Mouse (Mus musculus) stomach, postnatal 0 days (tissue): ENCODE results near the gene Slc22a17. TPM values are rescaled to one million over a fixed set of nuclear protein-coding genes. Genes with fewer than 3 reads are reported as not detected.

ENCODE experiments used
- ATAC-seq: fragments of 200-750 bp; cut with Nextera tagmentation; 2 replicates; pipeline ENCODE4 v1.8.0; 2017; ENCODE audit not compliant: low FRiP score, low TSS enrichment
- DNase-seq: peaks from one replicate; pipeline ENCODE4 v3.0.0-alpha.2; 2016; ENCODE audit warnings: low spot score
- H3K27ac ChIP-seq: fragments of 300-500 bp; sonication (generic); replicated peaks from 2 replicates; pipeline ENCODE4 v1.5.1; 2014; ENCODE audit warnings: mild to moderate bottlenecking, control low read depth
- H3K27me3 ChIP-seq: fragments of 300-500 bp; sonication (generic); 2 replicates; pipeline ENCODE4 v1.6.1; 2014; ENCODE audit warnings: low read length; ENCODE audit not compliant: control insufficient read depth, insufficient read depth
- H3K36me3 ChIP-seq: fragments of 300-500 bp; sonication (generic); 2 replicates; pipeline ENCODE4 v1.6.1; 2014; ENCODE audit warnings: low read length, mixed read lengths; ENCODE audit not compliant: control insufficient read depth, insufficient read depth
- H3K4me1 ChIP-seq: fragments of 300-500 bp; sonication (generic); replicated peaks from 2 replicates; pipeline ENCODE4 v1.6.1; 2014; ENCODE audit warnings: antibody characterized with exemption; ENCODE audit not compliant: control insufficient read depth, insufficient read depth
- H3K4me2 ChIP-seq: fragments of 300-500 bp; sonication (generic); replicated peaks from 2 replicates; pipeline ENCODE4 v1.6.1; 2014; ENCODE audit warnings: low read depth, mild to moderate bottlenecking, control low read depth, moderate library complexity
- H3K4me3 ChIP-seq: fragments of 300-500 bp; sonication (generic); 2 replicates; pipeline ENCODE4 v1.5.1; 2014; ENCODE audit warnings: low read depth, low read length, control low read depth
- H3K9ac ChIP-seq: fragments of 300-500 bp; sonication (generic); 2 replicates; pipeline ENCODE4 v1.6.1; 2014; ENCODE audit warnings: mild to moderate bottlenecking, low read length, control low read depth, mixed read lengths
- H3K9me3 ChIP-seq: fragments of 300-500 bp; sonication (generic); 2 replicates; pipeline ENCODE4 v1.6.1; 2016; ENCODE audit warnings: low read length; ENCODE audit not compliant: control insufficient read depth
- CTCF ChIP-seq: IDR thresholded peaks from 2 replicates; pipeline ENCODE4 v1.5.1; 2016; ENCODE audit warnings: antibody characterized with exemption, low read depth, mild to moderate bottlenecking, moderate library complexity
- EP300 ChIP-seq: optimal IDR thresholded peaks from 2 replicates; pipeline ENCODE3; 2016; ENCODE audit warnings: antibody characterized with exemption
- whole genome bisulfite sequencing: fragments of 180-500 bp; shearing (Covaris S2); extraction: QIAGEN DNeasy Blood & Tissue Kit; methylation state at CpG from one replicate; pipeline ENCODE4 v1.1.7; 2014; 5-methylcytosine and 5-hydroxymethylcytosine counted together
- polyA plus RNA-seq: library from polyadenylated mRNA; unstranded; fragments of >200 nt; fragmentation: Nextera tagmentation; extraction: Ambion mirVana; gene quantifications from 2 replicates; pipeline ENCODE4 v1.2.1, GENCODE M21; 2015

Slc22a17 gene
- polyA plus RNA-seq, 1 experiment from 2014 or later = 15.4 TPM

GRCm38 (mm10) chr14:54958503-54958902 lies 45.6 kb upstream of the Slc22a17 start:
- no peak overlapping the region for H3K4me3 ChIP-seq
- no peaks in the 10 kb centered on the region for H3K4me1 ChIP-seq
- no peaks in the 10 kb centered on the region for H3K9me3 ChIP-seq
- ATAC-seq = no peak
- H3K4me2 ChIP-seq = no peak overlapping the region
- no peak overlapping the region for H3K9ac ChIP-seq
- WGBS = 79% methylated on average over 4 of the region's 4 CpGs
- H3K36me3 ChIP-seq = no peaks in the 10 kb centered on the region
- no peaks in the 10 kb centered on the region for H3K27me3 ChIP-seq
- no peak overlapping the region for H3K27ac ChIP-seq
- no peak for TF ChIP-seq CTCF
- TF ChIP-seq EP300 = no peak
- no peak for DNase-seq

GRCm38 (mm10) chr14:54956533-54956932 lies 43.6 kb upstream of the Slc22a17 start:
- H3K27ac ChIP-seq = no peak overlapping the region
- no peaks in the 10 kb centered on the region for H3K36me3 ChIP-seq
- H3K4me2 ChIP-seq = no peak overlapping the region
- H3K27me3 ChIP-seq = no peaks in the 10 kb centered on the region
- no peak for ATAC-seq
- DNase-seq = no peak
- H3K4me1 ChIP-seq = no peaks in the 10 kb centered on the region
- H3K9me3 ChIP-seq = no peaks in the 10 kb centered on the region
- WGBS = 73% methylated on average over 9 of the region's 9 CpGs
- H3K4me3 ChIP-seq = no peak overlapping the region
- no peak for TF ChIP-seq CTCF
- no peak for TF ChIP-seq EP300
- H3K9ac ChIP-seq = no peak overlapping the region

GRCm38 (mm10) chr14:54955481-54955880 lies 42.5 kb upstream of the Slc22a17 start:
- H3K27ac ChIP-seq = no peak overlapping the region
- TF ChIP-seq EP300 = no peak
- no peak for TF ChIP-seq CTCF
- H3K4me2 ChIP-seq = no peak overlapping the region
- ATAC-seq (no peak), DNase-seq (no peak)
- no peak overlapping the region for H3K9ac ChIP-seq
- H3K9me3 ChIP-seq = no peaks in the 10 kb centered on the region
- no peaks in the 10 kb centered on the region for H3K4me1 ChIP-seq
- no peaks in the 10 kb centered on the region for H3K27me3 ChIP-seq
- 70% methylated on average over 3 of the region's 3 CpGs for WGBS
- H3K4me3 ChIP-seq = no peak overlapping the region
- no peaks in the 10 kb centered on the region for H3K36me3 ChIP-seq

GRCm38 (mm10) chr14:54954474-54954873 lies 41.5 kb upstream of the Slc22a17 start:
- Histone ChIP-seq H3K27ac (no peak overlapping the region), H3K4me2 (no peak overlapping the region), H3K27me3 (no peaks in the 10 kb centered on the region), H3K9ac (no peak overlapping the region), H3K4me1 (no peaks in the 10 kb centered on the region), H3K36me3 (no peaks in the 10 kb centered on the region), H3K9me3 (no peaks in the 10 kb centered on the region), H3K4me3 (no peak overlapping the region)
- ATAC-seq = no peak
- whole genome bisulfite sequencing = 67% methylated on average over 3 of the region's 3 CpGs
- no peak for DNase-seq
- no peak for TF ChIP-seq EP300
- no peak for TF ChIP-seq CTCF

- Histone ChIP-seq H3K9me3 (no peaks in the 10 kb centered on the region), H3K4me2 (no peak overlapping the region), H3K4me1 (no peaks in the 10 kb centered on the region), H3K4me3 (no peak overlapping the region), H3K27ac (no peak overlapping the region), H3K9ac (no peak overlapping the region), H3K27me3 (no peaks in the 10 kb centered on the region), H3K36me3 (no peaks in the 10 kb centered on the region)
- ATAC-seq = no peak
- TF ChIP-seq CTCF = no peak
- no peak for TF ChIP-seq EP300
- DNase-seq = no peak
- 89% methylated on average over 8 of the region's 8 CpGs for WGBS
Observed at GRCm38 (mm10) chr14:54953664-54954206, 40.8 kb upstream of the Slc22a17 start.

- DNase-seq (no peak), ATAC-seq (no peak)
- H3K27ac ChIP-seq = no peak overlapping the region
- no peak overlapping the region for H3K9ac ChIP-seq
- TF ChIP-seq EP300 = no peak
- TF ChIP-seq CTCF = no peak
- H3K4me2 ChIP-seq = no peak overlapping the region
- WGBS = 88% methylated on average over 6 of the region's 6 CpGs
- no peaks in the 10 kb centered on the region for H3K4me1 ChIP-seq
- H3K36me3 ChIP-seq = no peaks in the 10 kb centered on the region
- H3K27me3 ChIP-seq = no peaks in the 10 kb centered on the region
- H3K4me3 ChIP-seq = no peak overlapping the region
- no peaks in the 10 kb centered on the region for H3K9me3 ChIP-seq
Observed at GRCm38 (mm10) chr14:54951587-54951986, 38.7 kb upstream of the Slc22a17 start.
